Mouse (Mus musculus) cortical plate, adult 2 months (tissue): ENCODE results near the gene Tet1.

ENCODE experiments used
- CTCF ChIP-seq: fragments of 200-500 bp; IDR thresholded peaks from 2 replicates; pipeline ENCODE4 v1.5.1; 2011; ENCODE audit warnings: mild to moderate bottlenecking, control low read depth, low read length; ENCODE audit not compliant: insufficient read depth; ENCODE audit errors: extremely low read depth
- POLR2A ChIP-seq: fragments of 200-500 bp; IDR thresholded peaks from 2 replicates; pipeline ENCODE4 v1.6.1; 2011; ENCODE audit warnings: mild to moderate bottlenecking, low read length, control low read depth; ENCODE audit not compliant: insufficient read depth; ENCODE audit errors: extremely low read depth

DNA sequence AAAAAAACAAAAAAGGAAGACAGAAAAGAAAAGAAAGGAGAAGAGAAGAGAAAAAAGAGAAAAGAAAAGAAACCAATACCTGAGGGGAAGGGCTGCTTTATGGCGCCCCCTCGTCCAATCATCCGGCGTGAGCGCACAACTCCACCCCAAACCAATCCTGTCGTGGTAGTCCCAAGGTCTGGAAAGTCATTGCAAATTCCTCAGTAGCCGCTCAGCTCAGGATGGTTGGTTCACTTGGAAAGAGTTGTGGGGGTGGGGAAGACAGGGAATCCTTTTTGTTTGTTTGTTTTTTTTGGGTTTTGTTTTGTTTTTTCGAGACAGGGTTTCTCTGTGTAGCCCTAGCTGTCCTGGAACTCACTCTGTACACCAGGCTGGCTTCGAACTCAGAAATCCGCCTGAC lies 23.3 kb downstream of the Tet1 start:
- TF ChIP-seq CTCF (no peak), POLR2A (no peak)
